Mouse (Mus musculus) brown adipose tissue, adult 24 weeks (tissue): ENCODE measurements around the gene Prr19. TPM values are rescaled to one million over a fixed set of nuclear protein-coding genes. Genes with fewer than 3 reads are reported as not detected.

Experiments used
- H3K27ac ChIP-seq: fragments of 200-500 bp; replicated peaks from 2 replicates; pipeline ENCODE4 v1.5.1; 2012; ENCODE audit warnings: low read depth, mild to moderate bottlenecking, low read length
- H3K4me1 ChIP-seq: fragments of 200-500 bp; 2 replicates; pipeline ENCODE4 v1.6.1; 2012; ENCODE audit warnings: low read length, mixed read lengths; ENCODE audit not compliant: control insufficient read depth, insufficient read depth, insufficient read length
- H3K4me3 ChIP-seq: fragments of 200-500 bp; 2 replicates; pipeline ENCODE4 v1.5.1; 2012; ENCODE audit warnings: low read depth, mild to moderate bottlenecking, low read length, moderate library complexity; ENCODE audit not compliant: insufficient read depth
- polyA plus RNA-seq: library from polyadenylated mRNA; stranded (reverse); fragments of >200 nt; gene quantifications from 2 replicates; pipeline ENCODE4 v1.2.4, GENCODE M21; 2012; ENCODE audit not compliant: missing spikeins, insufficient read depth, insufficient read length

Prr19 gene
- polyA plus RNA-seq, 1 experiment = not detected

- peak overlapping the region; percentile 68 for H3K4me3 ChIP-seq
- H3K4me1 ChIP-seq = peaks cover 20% of the 10 kb centered on the region
- 0 out of 2 replicates have a peak overlapping the region, but pooled peaks have one; percentile 10 for H3K27ac ChIP-seq
Measured at GRCm38 (mm10) chr7:25282731-25283211, 18.4 kb upstream of the Prr19 start.

GRCm38 (mm10) chr7:25283637-25284036 is 17.6 kb upstream of the Prr19 start:
- H3K4me3 ChIP-seq = peak overlapping the region; percentile 68
- no peak overlapping the region for H3K27ac ChIP-seq
- H3K4me1 ChIP-seq = peaks cover 20% of the 10 kb centered on the region

- Histone ChIP-seq H3K4me3 (no peak overlapping the region), H3K4me1 (peaks cover 20% of the 10 kb centered on the region), H3K27ac (no peak overlapping the region)
Measured at GRCm38 (mm10) chr7:25284171-25284570, 17.0 kb upstream of the Prr19 start.

GRCm38 (mm10) chr7:25284766-25285165 is 16.4 kb upstream of the Prr19 start:
- Histone ChIP-seq H3K4me1 (peaks cover 20% of the 10 kb centered on the region), H3K27ac (no peak overlapping the region), H3K4me3 (no peak overlapping the region)

GRCm38 (mm10) chr7:25285511-25286238 is 15.5 kb upstream of the Prr19 start:
- H3K27ac ChIP-seq = no peak overlapping the region
- H3K4me1 ChIP-seq = peaks cover 17% of the 10 kb centered on the region
- H3K4me3 ChIP-seq = no peak overlapping the region

GRCm38 (mm10) chr7:25286989-25287388 is 14.2 kb upstream of the Prr19 start:
- Histone ChIP-seq H3K4me3 (no peak overlapping the region), H3K27ac (no peak overlapping the region), H3K4me1 (peaks cover 12% of the 10 kb centered on the region)

- H3K27ac ChIP-seq = no peak overlapping the region
- peaks cover 9% of the 10 kb centered on the region for H3K4me1 ChIP-seq
- no peak overlapping the region for H3K4me3 ChIP-seq
Measured at GRCm38 (mm10) chr7:25288011-25288410, 13.2 kb upstream of the Prr19 start.

GRCm38 (mm10) chr7:25288721-25289120 is 12.5 kb upstream of the Prr19 start:
- H3K4me3 ChIP-seq = no peak overlapping the region
- H3K27ac ChIP-seq = no peak overlapping the region
- H3K4me1 ChIP-seq = peaks cover 9% of the 10 kb centered on the region; the same call in 1 of the 2 replicates

- Histone ChIP-seq H3K4me3 (no peak overlapping the region), H3K27ac (no peak overlapping the region), H3K4me1 (peaks cover 3% of the 10 kb centered on the region; the same call in 1 of the 2 replicates)
Measured at GRCm38 (mm10) chr7:25289925-25290324, 11.3 kb upstream of the Prr19 start.

- Histone ChIP-seq H3K4me3 (no peak overlapping the region), H3K4me1 (peaks cover 3% of the 10 kb centered on the region; the same call in 1 of the 2 replicates), H3K27ac (no peak overlapping the region)
Measured at GRCm38 (mm10) chr7:25290463-25290862, 10.7 kb upstream of the Prr19 start.

GRCm38 (mm10) chr7:25290911-25291310 is 10.3 kb upstream of the Prr19 start:
- Histone ChIP-seq H3K4me1 (no peaks in the 10 kb centered on the region), H3K27ac (no peak overlapping the region), H3K4me3 (no peak overlapping the region)

- Histone ChIP-seq H3K4me3 (no peak overlapping the region), H3K4me1 (no peaks in the 10 kb centered on the region), H3K27ac (no peak overlapping the region)
Measured at GRCm38 (mm10) chr7:25292107-25292506, 9.1 kb upstream of the Prr19 start.

- Histone ChIP-seq H3K4me3 (no peak overlapping the region), H3K27ac (no peak overlapping the region), H3K4me1 (no peaks in the 10 kb centered on the region)
Measured at GRCm38 (mm10) chr7:25293191-25293739, 7.9 kb upstream of the Prr19 start.

- no peaks in the 10 kb centered on the region for H3K4me1 ChIP-seq
- H3K4me3 ChIP-seq = no peak overlapping the region
- H3K27ac ChIP-seq = no peak overlapping the region
Measured at GRCm38 (mm10) chr7:25294495-25294894, 6.7 kb upstream of the Prr19 start.

- no peaks in the 10 kb centered on the region for H3K4me1 ChIP-seq
- H3K4me3 ChIP-seq = no peak overlapping the region
- H3K27ac ChIP-seq = no peak overlapping the region
Measured at GRCm38 (mm10) chr7:25294960-25295722, 6.1 kb upstream of the Prr19 start.
